Mouse (Mus musculus) embryonic facial prominence, embryonic 13.5 days (tissue): ENCODE results near the gene Ybey. TPM values are rescaled to one million over a fixed set of nuclear protein-coding genes. Genes with fewer than 3 reads are reported as not detected.

ENCODE experiments used
- ATAC-seq: fragments of 200-750 bp; cut with Nextera tagmentation; 2 replicates; pipeline ENCODE4 v1.8.0; 2017; ENCODE audit warnings: low read depth; ENCODE audit not compliant: insufficient number of reproducible peaks, insufficient read depth, low FRiP score, low TSS enrichment
- H3K27ac ChIP-seq: fragments of 300-500 bp; sonication (generic); 2 replicates; pipeline ENCODE4 v1.5.1; 2015; ENCODE audit warnings: moderate library complexity, mild to moderate bottlenecking, inconsistent platforms
- H3K27me3 ChIP-seq: fragments of 300-500 bp; sonication (generic); 2 replicates; pipeline ENCODE4 v1.6.1; 2015; ENCODE audit warnings: mild to moderate bottlenecking, inconsistent platforms
- H3K36me3 ChIP-seq: fragments of 300-500 bp; sonication (generic); 2 replicates; pipeline ENCODE4 v1.6.1; 2015; ENCODE audit warnings: mild to moderate bottlenecking, inconsistent platforms
- H3K4me1 ChIP-seq: fragments of 300-500 bp; sonication (generic); 2 replicates; pipeline ENCODE4 v1.6.1; 2015; ENCODE audit warnings: inconsistent platforms
- H3K4me2 ChIP-seq: fragments of 300-500 bp; sonication (generic); 2 replicates; pipeline ENCODE4 v1.6.1; 2015; ENCODE audit warnings: moderate library complexity, mild to moderate bottlenecking, inconsistent platforms
- H3K4me3 ChIP-seq: fragments of 300-500 bp; sonication (generic); 2 replicates; pipeline ENCODE4 v1.5.1; 2015; ENCODE audit warnings: mild to moderate bottlenecking, inconsistent platforms
- H3K9ac ChIP-seq: fragments of 300-500 bp; sonication (generic); 2 replicates; pipeline ENCODE4 v1.6.1; 2015; ENCODE audit warnings: mild to moderate bottlenecking, inconsistent platforms
- H3K9me3 ChIP-seq: fragments of 300-500 bp; sonication (generic); 2 replicates; pipeline ENCODE4 v1.6.1; 2016; ENCODE audit warnings: inconsistent platforms
- WGBS: fragments of 180-500 bp; shearing (Covaris S2); methylation state at CpG from one replicate; pipeline ENCODE4 v1.1.7; 2015; ENCODE audit warnings: mixed read lengths; 5-methylcytosine and 5-hydroxymethylcytosine counted together
- polyA plus RNA-seq: library from polyadenylated mRNA; unstranded; fragments of >200 nt; fragmentation: Nextera tagmentation; extraction: Ambion mirVana; gene quantifications from 2 replicates; pipeline ENCODE4 v1.2.1, GENCODE M21; 2015

Gene Ybey
- polyA plus RNA-seq: 6.0 and 7.4 TPM in 2 replicates

DNA sequence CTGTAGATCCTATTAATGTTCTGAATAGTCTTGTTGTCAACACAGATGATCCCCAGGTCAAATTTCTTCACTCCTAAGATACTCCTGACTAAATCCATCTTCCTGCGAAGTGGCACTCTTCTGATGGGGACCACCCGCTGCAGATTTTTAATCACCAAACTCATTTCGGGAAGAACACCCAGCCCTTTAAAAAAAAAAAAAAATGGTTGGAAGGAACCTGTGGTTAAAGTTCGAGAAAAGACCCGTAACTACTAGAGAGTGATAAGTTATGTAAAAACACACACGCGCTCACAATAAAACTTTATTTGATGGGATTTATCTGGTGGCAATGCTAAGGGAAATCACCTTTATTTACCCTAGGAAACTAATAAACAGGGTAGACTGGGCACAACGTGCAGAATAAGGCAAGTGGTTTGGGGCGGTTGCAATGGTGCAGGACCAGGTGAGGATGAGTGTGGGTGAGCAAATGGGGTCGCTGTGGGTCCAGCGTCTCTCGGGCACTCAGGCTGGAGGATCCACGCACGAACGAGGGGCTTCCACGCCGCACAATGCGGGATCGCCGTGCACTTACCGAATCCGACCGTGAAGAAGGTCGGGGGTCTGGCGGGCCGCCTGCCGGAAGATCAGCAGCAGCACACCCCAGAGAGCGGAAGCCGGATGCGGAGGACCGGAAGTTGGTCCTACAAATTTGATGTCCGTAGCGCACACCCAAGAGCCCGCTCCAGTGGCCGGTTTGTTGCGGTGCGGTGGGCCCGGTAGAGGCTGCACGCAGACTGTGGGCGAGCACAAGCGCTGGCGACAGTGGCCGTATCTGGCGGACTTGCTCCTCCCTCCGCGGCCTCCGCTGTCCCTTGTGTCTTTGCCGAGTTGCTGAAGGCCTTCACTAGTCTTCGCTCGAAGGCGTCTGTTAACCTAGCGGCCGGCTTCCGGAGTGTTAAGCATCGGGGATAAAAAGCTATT, at the start of gene Ybey, which contains the start of gene Mcm3ap:
Gene Ybey (minus strand): TSS at position 912 of the 960 bp plus-strand sequence.
Gene Mcm3ap (plus strand): TSS at position 725 of the 960 bp plus-strand sequence.
- H3K27me3 ChIP-seq: no peaks in the 10 kb centered on the region
- H3K4me3 ChIP-seq: peak within 1 kb of the TSS; percentile 63
- H3K4me1 ChIP-seq: 0 out of 2 replicates have a peak, but pooled peaks cover 5% of the 10 kb centered on the region
- peaks cover 34% of the 10 kb centered on the region for H3K36me3 ChIP-seq
- peak; percentile 84 for ATAC-seq
- no peaks in the 10 kb centered on the region for H3K9me3 ChIP-seq
- 2% methylated on average over 55 of the region's 55 CpGs for WGBS
- peak within 1 kb of the TSS; percentile 88 for H3K9ac ChIP-seq
- peak within 1 kb of the TSS; percentile 66 for H3K4me2 ChIP-seq
- H3K27ac ChIP-seq: peak within 1 kb of the TSS; percentile 76

DNA sequence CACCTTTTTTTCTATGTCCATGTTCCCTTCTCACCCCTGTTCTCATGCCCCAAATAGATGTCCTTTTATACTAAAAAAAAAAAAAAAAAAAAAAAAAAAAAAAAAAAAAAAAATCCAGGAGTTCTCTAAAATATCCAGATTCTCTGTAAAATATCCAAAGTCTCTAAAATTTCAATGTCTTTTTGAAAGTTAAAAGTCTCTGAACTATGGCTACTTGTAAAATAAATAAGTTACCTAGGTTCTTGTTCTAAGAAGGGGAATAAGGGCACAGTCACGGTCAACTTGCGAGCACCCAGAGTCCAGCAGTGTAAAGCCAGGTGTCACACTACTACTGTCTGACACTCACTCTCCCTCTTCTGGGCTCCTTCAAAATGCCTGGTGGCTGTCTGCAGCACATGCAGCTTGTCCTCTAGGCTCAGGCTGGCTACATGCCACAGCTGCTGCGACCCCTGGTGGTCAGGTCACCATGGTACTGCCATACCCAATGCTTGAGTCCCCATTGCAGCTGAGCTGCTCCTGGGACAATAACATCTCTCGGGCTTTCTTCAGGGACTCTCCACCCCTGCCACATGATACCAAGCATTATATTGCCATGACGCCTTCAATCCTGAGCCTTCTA, 44.2 kb upstream of the Ybey start:
- Histone ChIP-seq H3K27me3 (no peaks in the 10 kb centered on the region), H3K9ac (no peak overlapping the region), H3K4me2 (no peak overlapping the region), H3K36me3 (peaks cover 90% of the 10 kb centered on the region), H3K4me1 (no peaks in the 10 kb centered on the region), H3K27ac (no peak overlapping the region), H3K4me3 (no peak overlapping the region), H3K9me3 (0 out of 2 replicates have a peak, but pooled peaks cover 1% of the 10 kb centered on the region)
- WGBS: 54% methylated on average over 5 of the region's 5 CpGs
- ATAC-seq: no peak

DNA sequence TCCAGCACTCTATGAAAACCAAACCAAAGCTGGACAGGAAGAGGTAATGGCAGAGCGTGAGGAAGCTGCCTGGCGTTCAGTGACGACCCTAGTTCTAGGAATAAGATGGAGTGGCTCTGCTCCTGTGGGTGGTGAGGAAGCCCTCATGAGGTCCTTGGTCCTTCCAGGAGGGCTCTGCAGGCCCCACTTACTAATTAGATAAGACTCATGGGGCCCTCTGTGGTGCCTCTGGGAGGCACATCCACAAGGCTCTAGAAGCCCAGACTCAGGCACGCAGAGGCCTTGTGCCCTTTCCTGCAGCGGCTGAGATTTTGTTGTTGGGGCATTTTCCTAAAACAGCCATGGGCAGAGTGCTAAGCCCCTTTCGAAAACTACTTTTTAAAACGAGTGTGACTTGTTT, 37.0 kb upstream of the Ybey start:
- Histone ChIP-seq H3K27ac (no peak overlapping the region), H3K4me1 (no peaks in the 10 kb centered on the region), H3K4me2 (no peak overlapping the region), H3K27me3 (no peaks in the 10 kb centered on the region), H3K4me3 (no peak overlapping the region), H3K9ac (no peak overlapping the region), H3K9me3 (no peaks in the 10 kb centered on the region), H3K36me3 (peaks cover 86% of the 10 kb centered on the region)
- ATAC-seq: no peak
- 91% methylated on average over 7 of the region's 7 CpGs for WGBS

DNA sequence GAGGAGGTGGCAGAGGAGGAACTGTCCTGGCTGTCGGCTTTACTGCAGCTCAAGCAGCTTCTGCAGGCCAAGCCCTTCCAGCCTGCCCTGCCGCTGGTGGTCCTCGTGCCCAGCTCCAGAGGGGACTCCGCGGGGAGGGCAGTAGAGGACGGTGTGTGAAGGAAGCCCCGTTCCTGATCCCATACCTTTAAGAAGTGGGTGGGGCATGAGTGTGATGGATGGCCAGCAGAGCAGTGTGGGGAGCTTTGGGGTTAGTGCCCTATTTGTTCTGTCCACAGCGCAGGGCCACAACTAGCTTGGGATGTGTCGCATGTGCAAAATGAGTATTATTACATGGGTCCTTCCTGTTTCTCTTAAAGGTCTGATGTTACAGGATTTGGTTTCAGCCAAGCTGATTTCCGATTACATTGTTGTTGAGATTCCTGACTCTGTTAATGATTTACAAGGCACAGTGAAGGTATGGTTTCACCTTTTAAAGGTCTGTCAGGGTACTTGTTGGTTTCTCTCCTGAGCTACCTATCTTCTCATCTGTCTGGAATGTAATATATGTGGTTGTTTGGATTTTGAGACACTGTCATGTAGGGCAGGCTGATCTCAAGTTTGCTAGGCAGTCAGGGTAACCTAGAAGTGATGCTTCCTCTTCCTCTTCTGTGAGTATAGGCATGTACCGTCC, 35.5 kb upstream of the Ybey start:
- Histone ChIP-seq H3K27ac (no peak overlapping the region), H3K9ac (no peak overlapping the region), H3K4me1 (no peaks in the 10 kb centered on the region), H3K36me3 (peaks cover 86% of the 10 kb centered on the region), H3K27me3 (no peaks in the 10 kb centered on the region), H3K4me3 (no peak overlapping the region), H3K4me2 (no peak overlapping the region), H3K9me3 (no peaks in the 10 kb centered on the region)
- no peak for ATAC-seq
- 91% methylated on average over 11 of the region's 11 CpGs for WGBS

DNA sequence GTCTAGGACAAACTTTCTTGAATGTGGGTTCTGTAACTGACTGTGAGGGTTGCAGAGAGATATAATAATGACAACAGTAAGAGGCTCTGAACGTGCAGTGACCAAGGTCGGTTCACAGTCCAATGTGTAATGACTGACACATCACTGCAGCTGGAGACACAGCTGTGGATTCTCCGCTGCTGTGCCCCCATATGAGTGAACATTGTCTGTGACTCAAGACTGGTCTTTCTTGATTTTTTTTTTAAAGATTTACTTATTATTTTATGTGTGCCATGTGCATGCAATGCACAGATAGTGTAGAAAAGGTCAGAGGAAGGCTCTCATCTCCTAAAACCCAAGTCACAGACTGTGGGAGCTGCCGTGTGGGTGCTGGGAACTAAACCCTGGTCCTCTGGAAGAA, 28.6 kb upstream of the Ybey start:
- no peaks in the 10 kb centered on the region for H3K4me1 ChIP-seq

DNA sequence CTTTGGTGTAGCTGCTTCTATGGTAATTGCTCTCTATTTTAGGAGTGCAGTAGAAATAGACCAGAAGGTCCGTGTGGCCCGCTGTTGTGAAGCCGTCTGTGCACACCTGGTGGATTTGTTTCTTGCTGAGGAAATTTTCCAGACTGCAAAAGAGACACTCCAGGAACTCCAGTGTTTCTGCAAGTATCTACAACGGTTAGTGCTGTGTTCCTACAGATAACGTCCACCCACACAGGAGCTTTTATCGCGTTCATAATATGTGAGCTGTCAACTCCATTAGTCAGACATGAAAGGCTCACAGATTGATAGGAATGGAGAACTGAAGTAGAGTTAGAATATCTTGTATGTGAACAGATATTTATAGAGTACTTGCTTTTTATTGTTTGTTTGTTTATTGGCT, 27.5 kb upstream of the Ybey start:
- Histone ChIP-seq H3K27me3 (no peaks in the 10 kb centered on the region), H3K9me3 (no peaks in the 10 kb centered on the region), H3K4me3 (no peak overlapping the region), H3K36me3 (peaks cover 86% of the 10 kb centered on the region), H3K27ac (no peak overlapping the region), H3K9ac (no peak overlapping the region), H3K4me1 (no peaks in the 10 kb centered on the region), H3K4me2 (no peak overlapping the region)
- no peak for ATAC-seq
- WGBS: 93% methylated on average over 7 of the region's 7 CpGs

More for the DNA sequence above, 28.6 kb upstream of the Ybey start:
- Histone ChIP-seq H3K4me2 (no peak overlapping the region), H3K36me3 (peaks cover 90% of the 10 kb centered on the region), H3K4me3 (no peak overlapping the region), H3K9ac (no peak overlapping the region), H3K9me3 (no peaks in the 10 kb centered on the region), H3K27ac (no peak overlapping the region), H3K27me3 (no peaks in the 10 kb centered on the region)
- no peak for ATAC-seq
- 95% methylated on average over 4 of the region's 4 CpGs for WGBS

DNA sequence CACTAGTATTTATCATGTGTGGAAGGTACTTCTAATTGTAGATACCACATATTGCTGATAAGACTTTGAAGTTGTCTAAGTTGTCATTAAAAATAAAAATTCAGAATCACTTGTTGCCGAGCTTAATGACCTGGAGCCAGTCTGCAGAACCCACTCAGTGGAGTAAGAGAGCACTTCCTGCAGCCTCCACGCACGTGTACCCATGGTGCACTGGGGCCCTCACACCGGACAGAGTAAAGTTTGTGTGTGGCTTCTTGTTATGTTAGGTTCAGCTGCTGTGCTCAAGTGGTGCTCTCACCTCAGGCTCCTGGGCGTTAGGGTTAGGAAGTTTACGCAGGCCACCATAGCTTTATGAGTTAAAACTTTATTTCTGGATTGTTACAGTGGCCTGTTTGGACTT, 26.6 kb upstream of the Ybey start:
- no peak overlapping the region for H3K9ac ChIP-seq
- H3K4me2 ChIP-seq: no peak overlapping the region
- H3K9me3 ChIP-seq: no peaks in the 10 kb centered on the region
- no peaks in the 10 kb centered on the region for H3K27me3 ChIP-seq
- H3K4me1 ChIP-seq: no peaks in the 10 kb centered on the region
- 91% methylated on average over 6 of the region's 6 CpGs for WGBS
- peaks cover 87% of the 10 kb centered on the region for H3K36me3 ChIP-seq
- H3K27ac ChIP-seq: no peak overlapping the region
- no peak for ATAC-seq
- H3K4me3 ChIP-seq: no peak overlapping the region

DNA sequence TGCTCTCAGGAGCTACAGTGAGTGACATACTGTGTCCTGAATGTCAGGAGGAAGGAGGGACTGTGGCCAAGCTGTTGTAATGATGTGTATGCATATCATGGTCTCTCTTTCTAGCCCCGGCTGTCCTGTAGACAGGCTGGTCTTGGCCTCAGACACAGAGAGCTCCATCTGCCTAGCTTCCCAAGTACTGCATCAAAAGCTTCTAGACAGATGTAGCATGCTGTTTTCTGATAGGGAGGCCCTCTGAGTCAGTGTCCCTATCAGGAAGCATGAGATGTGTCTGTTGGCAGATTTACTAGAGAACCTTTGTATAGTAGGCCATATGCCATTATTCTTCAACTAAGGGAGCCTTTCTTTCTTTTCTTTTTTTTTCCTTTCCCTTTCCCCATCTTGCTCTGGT, 24.6 kb upstream of the Ybey start:
- H3K9me3 ChIP-seq: no peaks in the 10 kb centered on the region
- no peak overlapping the region for H3K9ac ChIP-seq
- ATAC-seq: no peak
- WGBS: 75% methylated on average over 1 of the region's 1 CpGs
- no peaks in the 10 kb centered on the region for H3K4me1 ChIP-seq
- H3K4me2 ChIP-seq: no peak overlapping the region
- peaks cover 87% of the 10 kb centered on the region for H3K36me3 ChIP-seq
- no peak overlapping the region for H3K27ac ChIP-seq
- no peaks in the 10 kb centered on the region for H3K27me3 ChIP-seq
- H3K4me3 ChIP-seq: no peak overlapping the region

DNA sequence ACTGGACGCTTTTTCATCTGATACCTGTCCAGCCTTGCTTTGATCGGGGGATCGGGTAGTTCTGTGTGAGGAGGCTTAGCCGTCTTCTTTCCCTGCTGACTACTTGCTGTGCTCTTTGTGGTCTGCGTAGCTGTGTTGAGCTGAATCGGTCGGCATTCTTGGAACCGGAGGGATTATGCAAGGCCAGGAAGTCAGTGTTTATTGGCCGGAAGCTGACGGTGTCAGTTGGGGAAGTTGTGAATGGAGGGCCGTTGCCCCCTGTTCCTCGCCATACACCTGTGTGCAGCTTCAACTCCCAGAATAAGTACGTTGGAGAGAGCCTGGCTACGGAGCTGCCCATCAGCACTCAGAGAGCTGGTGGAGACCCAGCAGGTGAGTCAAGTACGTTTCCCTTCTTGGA, 20.3 kb upstream of the Ybey start:
- ATAC-seq: no peak
- 95% methylated on average over 15 of the region's 15 CpGs for WGBS
- Histone ChIP-seq H3K4me2 (no peak overlapping the region), H3K36me3 (peaks cover 92% of the 10 kb centered on the region), H3K4me1 (no peaks in the 10 kb centered on the region), H3K27ac (no peak overlapping the region), H3K9ac (no peak overlapping the region), H3K27me3 (no peaks in the 10 kb centered on the region), H3K4me3 (no peak overlapping the region), H3K9me3 (no peaks in the 10 kb centered on the region)

DNA sequence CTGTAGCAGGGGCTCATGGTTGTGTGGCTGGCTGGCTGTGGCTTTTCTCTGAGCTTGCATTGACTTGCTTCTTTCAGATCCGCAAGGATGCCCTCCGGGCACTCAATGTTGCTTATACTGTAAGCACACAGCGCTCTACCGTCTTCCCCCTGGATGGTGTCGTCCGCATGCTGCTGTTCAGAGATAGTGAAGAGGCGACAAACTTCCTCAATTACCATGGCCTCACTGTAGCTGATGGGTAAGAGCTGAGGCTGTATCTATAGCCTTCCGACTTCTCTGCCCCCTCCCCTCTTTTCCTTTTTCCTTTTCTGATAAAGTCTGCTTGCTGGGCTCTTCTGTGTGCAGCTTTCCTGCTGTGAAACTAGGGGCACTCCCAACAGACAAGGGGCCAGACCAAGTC, 19.4 kb upstream of the Ybey start:
- no peak for ATAC-seq

DNA sequence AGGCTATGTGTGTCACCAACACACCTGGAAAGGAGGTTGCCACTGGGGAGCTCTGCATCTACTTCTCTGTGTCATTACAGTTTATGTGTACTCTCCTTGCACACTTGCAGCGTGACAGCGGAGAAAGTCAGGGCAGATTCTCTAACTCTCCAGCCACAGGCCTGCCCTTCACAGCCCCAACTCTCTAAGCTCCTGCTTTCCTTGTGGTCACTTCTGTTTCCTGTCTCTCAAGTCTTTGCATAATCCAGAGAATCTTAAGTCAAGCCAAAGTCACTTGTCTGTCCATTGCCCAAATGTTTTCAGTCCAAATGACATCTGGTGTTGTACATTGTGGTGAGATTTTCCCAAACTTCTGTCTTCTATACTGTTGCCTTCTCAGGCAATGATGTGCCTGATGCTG, 17.4 kb upstream of the Ybey start:
- no peak overlapping the region for H3K4me2 ChIP-seq
- 99% methylated on average over 2 of the region's 2 CpGs for WGBS
- no peaks in the 10 kb centered on the region for H3K9me3 ChIP-seq
- H3K36me3 ChIP-seq: peaks cover 97% of the 10 kb centered on the region
- H3K27me3 ChIP-seq: no peaks in the 10 kb centered on the region
- no peak overlapping the region for H3K9ac ChIP-seq
- no peak for ATAC-seq
- H3K4me1 ChIP-seq: no peaks in the 10 kb centered on the region
- H3K4me3 ChIP-seq: no peak overlapping the region
- H3K27ac ChIP-seq: no peak overlapping the region

More for the DNA sequence above, 19.4 kb upstream of the Ybey start:
- Histone ChIP-seq H3K4me1 (no peaks in the 10 kb centered on the region), H3K36me3 (peaks cover 92% of the 10 kb centered on the region), H3K9ac (no peak overlapping the region), H3K4me2 (no peak overlapping the region), H3K27me3 (no peaks in the 10 kb centered on the region), H3K27ac (no peak overlapping the region), H3K9me3 (no peaks in the 10 kb centered on the region), H3K4me3 (no peak overlapping the region)
- 91% methylated on average over 8 of the region's 8 CpGs for WGBS
